In the genomic region with DNA sequence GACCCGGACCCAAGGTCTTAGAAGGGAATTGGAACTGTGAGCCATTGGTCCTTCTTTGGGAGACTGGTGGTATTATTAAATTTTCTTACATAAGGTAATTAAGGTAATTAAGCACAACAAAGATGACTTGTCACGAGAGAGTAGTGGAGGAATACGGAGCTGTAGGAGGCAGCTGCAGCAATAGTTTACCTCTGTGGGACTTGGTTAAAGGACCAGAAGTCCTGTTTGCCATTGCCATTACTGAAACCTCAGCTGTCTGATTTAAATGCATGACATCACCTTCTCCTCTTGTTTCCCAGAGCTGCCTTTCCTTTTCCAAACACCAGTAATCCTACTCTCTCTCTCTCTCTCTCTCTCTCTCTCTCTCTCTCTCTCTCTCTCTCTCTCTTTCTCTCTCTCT, we compare ENCODE assay signal across 8 mouse cellular contexts. TPM values are rescaled to one million over a fixed set of nuclear protein-coding genes. Genes with fewer than 3 reads are reported as not detected.
DNase-seq lines count a peak whose midpoint lies in the region; ATAC-seq lines count a peak whose summit lies in the region.

No protein-coding gene starts in this region.

- WGBS in liver, embryonic 13.5 days (ENCODE audit: insufficient replicate concordance) = 9% methylated on average over 3 of the region's 3 CpGs

- no peaks in the 10 kb centered on the region for H3K9me3 ChIP-seq in liver, embryonic 13.5 days (replicated peaks)

- peaks cover 25% of the 10 kb centered on the region for H3K4me1 ChIP-seq in liver, embryonic 13.5 days (replicated peaks)

- H3K36me3 ChIP-seq in liver, embryonic 13.5 days = peaks cover 19% of the 10 kb centered on the region

- peak overlapping the region; percentile 43 for H3K9ac ChIP-seq in liver, embryonic 13.5 days

- intact Hi-C loops in left cerebral cortex, postnatal 25 days (cut with DNase I) = no loop called here

- no peak for DNase-seq in frontal cortex, postnatal 25 days (ENCODE audit: low spot score in 2 of 2)
- peak; percentile 75 for DNase-seq in 3T3-L1 (ENCODE audit: low read depth, low spot score)
- DNase-seq in liver, embryonic 13.5 days = no peak
- DNase-seq in thymus, postnatal 4 days = no peak
- DNase-seq in left cerebral cortex, postnatal 25 days (ENCODE audit: low spot score in 2 of 2) = no peak
- DNase-seq in spleen, adult 18-20 months = no peak

- H3K4me3 ChIP-seq in liver, embryonic 13.5 days (replicated peaks) = peak overlapping the region; percentile 95

- no peaks in the 10 kb centered on the region for H3K27me3 ChIP-seq in liver, embryonic 13.5 days

- peak overlapping the region; percentile 94 for H3K4me2 ChIP-seq in liver, embryonic 13.5 days

- H3K27ac ChIP-seq in liver, embryonic 13.5 days = peak overlapping the region; percentile 36; the same call in 1 of the 2 replicates

- ATAC-seq in frontal cortex, adult (ENCODE audit: low TSS enrichment) = peak; percentile 72
- ATAC-seq in erythroid progenitor cell, adult 5-6 weeks (replicated peaks; ENCODE audit: low FRiP score, poor library complexity, severe bottlenecking) = peak; percentile 40
- ATAC-seq in liver, embryonic 13.5 days (ENCODE audit: low read depth) = no peak

RNA-seq across cellular contexts. Expression of a gene that starts 0.7 kb away (rescaled TPM):
- 97.7 and 118 TPM in 2 replicates for total RNA-seq in erythroid progenitor cell, adult 5-6 weeks (2015; ENCODE audit: low replicate concordance)
- 134 and 154 TPM in 2 replicates for total RNA-seq in erythroid progenitor cell, adult 5-6 weeks (2017; ENCODE audit: low replicate concordance)
- 17.4 and 22.9 TPM in 2 replicates for polyA plus RNA-seq in liver, embryonic 13.5 days (2015; fragmentation: Nextera tagmentation; extraction: Ambion mirVana)
- total RNA-seq in left cerebral cortex, postnatal 25 days (2021) = 1 to 10 TPM; 2.1 to 2.2 TPM

RNA-seq across cellular contexts. Expression of a gene that starts 20.2 kb away (rescaled TPM):
- total RNA-seq in erythroid progenitor cell, adult 5-6 weeks (2015; ENCODE audit: low replicate concordance) = 3.2 and 8.4 TPM in 2 replicates
- total RNA-seq in erythroid progenitor cell, adult 5-6 weeks (2017; ENCODE audit: low replicate concordance) = 1.7 TPM in 1 of 2 replicates, not detected in the other
- 0.12 and 0.21 TPM in 2 replicates for polyA plus RNA-seq in liver, embryonic 13.5 days (2015; fragmentation: Nextera tagmentation; extraction: Ambion mirVana)
- total RNA-seq in left cerebral cortex, postnatal 25 days (2021) = 100 to 1,000 TPM; 488 to 523 TPM

Comparison
In these comparisons a context has a peak if more than half of its experiments do, and no peak if none do; other contexts are left out.
1. RNA of a gene that starts 0.7 kb away (total RNA-seq): 97.7 to 154 TPM in erythroid progenitor cell, adult 5-6 weeks; 2.1 to 2.2 TPM in left cerebral cortex, postnatal 25 days; every median in the first group is over 10 times any median in the second.
2. RNA of a gene that starts 20.2 kb away (total RNA-seq): 488 to 523 TPM in left cerebral cortex, postnatal 25 days; 1.7 to 8.4 TPM in erythroid progenitor cell, adult 5-6 weeks; every median in the first group is over 10 times any median in the second.